Mouse (Mus musculus) CD4-positive helper T cell, adult 2 months (primary cell): ENCODE measurements at regions not wholly inside any gene's neighbourhood (a gene's known extent, or its start where the extent isn't known, plus 50 kb on each side); places are given as distances from the start of the nearest gene placed in this dataset.

ENCODE experiments used
- DNase-seq: peaks from one replicate; pipeline ENCODE4 v3.0.0-alpha.2; 2012; ENCODE audit warnings: low read depth, missing footprints, low spot score

DNA sequence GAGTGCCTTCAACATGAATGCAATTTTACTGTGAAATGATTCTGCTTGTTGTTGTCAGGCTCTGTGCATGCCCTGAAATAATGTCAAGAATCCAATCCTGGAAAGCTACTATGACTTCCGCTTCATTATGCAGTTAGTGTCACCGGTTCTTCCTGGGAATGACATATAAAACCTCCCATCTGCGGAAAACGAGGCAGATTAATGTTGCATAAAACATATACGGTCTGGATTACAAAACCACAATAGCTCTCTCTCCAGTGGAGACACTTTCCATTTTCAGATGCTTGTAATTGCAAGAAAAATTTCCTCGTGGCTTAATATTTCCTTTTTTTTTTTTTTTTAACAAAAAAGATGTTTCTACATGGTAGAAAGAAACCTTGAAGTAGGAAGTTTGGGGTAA, 198.2 kb upstream of the Chl1 start:
- DNase-seq, result no peak

DNA sequence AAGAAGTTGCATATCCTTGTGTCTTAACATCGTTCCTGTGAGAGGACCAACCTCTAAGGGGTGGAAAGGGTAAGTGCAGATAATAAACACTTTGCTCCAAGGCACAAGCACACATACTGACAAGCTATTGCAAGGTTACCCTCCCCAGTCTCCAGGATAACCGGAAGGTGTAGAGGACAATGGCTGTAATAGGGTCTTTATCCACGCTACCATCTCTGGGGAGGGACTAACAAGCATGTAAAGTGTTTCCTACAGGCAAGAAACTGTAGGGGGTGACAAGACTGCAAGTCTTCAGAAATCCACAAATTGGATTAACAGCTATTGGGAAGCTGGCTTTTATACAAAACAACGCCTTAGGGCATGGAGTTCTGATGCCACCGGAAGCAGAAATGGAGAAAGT, 197.5 kb upstream of the Chl1 start:
- DNase-seq, result no peak

DNA sequence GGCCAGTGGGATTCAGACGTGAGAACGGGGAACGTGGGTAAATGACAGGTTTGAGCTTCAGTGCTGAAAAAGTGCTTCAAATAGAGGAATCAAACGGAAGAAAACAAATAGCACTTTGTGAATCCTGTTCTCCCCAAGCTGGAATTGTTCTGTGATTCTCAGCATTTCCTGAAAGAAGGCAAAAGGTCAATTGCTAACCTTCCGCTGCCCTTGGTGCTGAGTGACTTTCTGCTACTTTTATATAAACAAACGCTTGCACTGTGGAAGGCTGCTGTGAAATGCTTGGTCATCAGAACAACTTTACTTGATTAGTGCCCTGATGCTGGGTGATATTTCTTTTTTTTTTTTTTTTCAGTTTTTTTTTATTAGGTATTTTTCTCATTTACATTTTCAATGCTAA, 192.3 kb upstream of the Chl1 start:
- DNase-seq, result no peak

DNA sequence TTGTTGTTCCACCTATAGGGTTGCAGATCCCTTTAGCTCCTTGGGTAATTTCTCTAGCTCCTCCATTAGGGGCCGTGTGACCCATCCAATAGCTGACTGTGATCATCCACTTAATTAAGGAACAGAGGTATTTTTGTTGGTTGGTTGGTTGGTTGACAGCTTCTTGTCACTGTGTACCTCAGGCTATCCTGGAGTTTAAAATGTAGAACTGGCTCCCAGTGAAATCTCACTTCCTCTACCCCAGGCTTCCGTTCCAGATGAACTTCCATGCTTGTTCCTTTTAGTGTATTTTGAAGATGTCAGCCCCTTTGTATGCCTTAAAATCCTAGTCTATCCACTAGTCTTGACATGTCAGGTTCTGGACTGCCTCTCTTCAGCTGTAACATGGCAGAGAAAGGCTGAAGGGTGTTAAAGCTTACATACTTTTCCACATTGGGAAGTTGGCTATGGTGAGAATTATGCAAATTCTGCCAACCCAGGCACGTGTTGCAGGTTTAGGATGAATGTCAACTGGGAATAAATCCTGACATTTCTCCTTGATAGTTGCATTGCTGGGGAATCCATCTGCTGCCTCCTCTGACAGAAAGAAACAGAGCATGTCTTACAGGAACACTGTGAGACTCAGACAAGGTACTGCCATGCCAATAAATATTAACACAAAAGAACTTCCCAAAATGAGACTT, 191.6 kb upstream of the Chl1 start:
- DNase-seq, result no peak

DNA sequence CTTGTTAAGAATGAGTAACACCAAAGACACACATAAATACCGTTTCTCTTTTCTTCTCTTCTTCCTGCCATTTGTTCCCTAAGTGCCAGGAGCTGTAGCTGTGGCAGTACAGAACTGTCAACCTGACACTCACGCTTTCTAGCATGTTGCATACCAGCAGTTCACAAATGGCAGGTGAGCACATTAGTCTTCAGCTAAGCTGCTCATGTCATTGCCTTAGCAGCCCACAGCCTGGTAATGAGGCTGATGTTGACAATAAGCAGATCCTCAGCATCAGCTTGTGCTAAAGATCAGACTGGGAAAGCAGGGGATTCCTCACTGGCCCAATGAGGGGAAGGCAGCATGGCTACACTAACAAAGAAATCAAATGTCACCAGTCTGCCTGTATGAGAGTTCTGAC, 190.4 kb upstream of the Chl1 start:
- DNase-seq, result no peak

DNA sequence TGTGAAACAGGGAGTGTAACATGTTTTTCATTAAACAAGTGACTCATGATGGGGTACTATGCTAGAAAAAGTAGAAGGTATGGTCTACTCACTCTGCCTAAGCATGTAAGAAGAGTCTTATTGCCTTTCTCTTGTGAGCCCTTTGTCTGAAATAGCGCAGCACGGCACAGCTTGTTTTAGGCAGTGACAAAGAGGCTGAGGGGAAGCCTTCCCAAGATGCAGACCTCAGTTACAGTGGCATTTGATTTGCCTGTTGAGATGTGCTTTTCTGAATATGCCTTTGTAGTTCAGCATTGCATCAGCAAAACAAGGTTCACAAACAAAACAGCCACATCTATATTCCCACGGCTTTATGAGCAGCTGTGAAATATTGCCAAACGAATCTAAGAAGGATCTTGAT, 189.8 kb upstream of the Chl1 start:
- DNase-seq, result no peak

DNA sequence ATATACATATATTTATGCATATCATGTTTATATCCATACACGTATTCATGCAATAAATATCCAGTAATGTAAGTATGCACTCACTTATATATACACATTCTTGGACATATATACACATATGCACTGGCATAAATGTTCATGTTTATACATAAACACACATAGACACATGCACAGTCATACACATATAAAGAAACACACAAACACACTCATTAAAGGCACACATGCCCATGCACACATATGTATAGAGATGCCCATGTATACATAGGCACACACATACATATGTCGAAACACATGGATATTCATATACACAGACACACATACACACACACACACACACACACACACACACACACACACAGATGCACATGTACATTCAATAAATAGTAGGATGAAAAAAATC, 189.3 kb upstream of the Chl1 start:
- DNase-seq, result no peak

DNA sequence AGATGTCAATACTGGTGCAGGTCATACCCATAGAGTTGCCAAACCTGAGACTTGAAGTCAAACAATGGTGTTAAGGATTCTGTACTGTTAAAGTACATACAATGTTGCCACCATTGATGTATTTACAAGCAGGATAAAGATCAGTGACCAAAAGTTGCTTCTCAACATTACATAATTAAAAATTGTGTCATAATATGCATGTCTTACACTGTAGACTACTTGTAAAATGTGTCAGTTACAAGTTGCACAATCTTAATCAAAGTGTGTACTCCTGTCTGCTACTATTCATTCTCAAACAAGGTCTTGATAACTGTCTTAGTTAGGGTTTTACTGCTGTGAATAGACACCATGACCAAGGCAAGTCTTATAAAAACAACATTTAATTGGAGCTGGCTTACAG, 187.9 kb upstream of the Chl1 start:
- DNase-seq, result no peak

DNA sequence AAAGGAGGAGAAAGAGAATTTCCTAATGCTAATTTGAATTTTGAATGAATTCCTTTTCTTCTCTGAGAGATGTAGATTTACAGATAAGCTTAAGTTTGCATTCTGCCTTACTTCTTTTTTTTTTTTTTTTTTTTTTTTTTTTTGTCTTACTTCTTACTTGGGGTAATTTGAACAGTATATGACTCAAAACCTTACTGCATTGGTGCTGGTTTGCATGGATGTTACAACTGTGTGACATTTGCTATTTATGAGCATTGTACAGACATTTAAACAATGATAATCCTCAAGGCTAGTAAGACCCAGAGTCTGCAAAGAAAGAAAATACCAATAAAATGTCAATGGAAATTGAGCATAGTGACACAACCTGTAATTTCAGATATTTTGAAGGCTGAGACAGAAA, 174.7 kb upstream of the Chl1 start:
- no peak for DNase-seq

DNA sequence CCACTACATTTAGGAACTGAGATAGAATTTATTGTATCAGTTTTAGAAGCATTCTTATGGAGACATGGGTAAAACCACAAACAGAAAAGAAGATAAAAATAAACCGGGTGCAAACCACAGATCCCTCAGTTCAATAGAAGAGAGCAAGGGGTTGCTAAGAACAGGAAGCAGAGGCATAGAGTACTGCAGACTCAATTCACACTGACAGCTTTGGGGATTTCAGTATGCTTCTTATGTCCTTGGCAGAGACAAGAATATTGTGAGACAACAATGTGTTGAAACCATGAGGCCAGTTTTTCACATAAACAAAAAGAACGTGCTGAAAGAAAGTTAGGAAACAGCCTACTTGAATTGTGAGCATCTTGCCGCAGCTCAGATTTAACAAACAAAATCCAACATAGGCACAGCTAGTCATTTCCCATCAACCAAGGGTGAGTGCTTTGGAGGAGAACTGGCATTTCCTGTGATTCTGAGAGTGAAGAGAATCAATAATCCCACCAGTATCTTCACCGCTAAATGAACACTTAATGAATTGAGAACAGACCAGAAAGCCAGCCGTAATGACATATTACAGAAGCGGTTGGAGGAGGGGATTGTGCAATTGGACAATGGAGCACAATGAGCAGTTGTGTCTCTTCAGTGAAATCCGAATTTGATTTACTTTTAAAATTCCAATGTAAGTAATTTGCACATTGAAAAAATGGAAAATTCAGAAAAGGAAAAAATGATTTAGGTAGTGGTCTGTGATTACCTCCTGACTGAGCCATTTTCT, 170.2 kb upstream of the Chl1 start:
- peak; percentile 60 for DNase-seq

DNA sequence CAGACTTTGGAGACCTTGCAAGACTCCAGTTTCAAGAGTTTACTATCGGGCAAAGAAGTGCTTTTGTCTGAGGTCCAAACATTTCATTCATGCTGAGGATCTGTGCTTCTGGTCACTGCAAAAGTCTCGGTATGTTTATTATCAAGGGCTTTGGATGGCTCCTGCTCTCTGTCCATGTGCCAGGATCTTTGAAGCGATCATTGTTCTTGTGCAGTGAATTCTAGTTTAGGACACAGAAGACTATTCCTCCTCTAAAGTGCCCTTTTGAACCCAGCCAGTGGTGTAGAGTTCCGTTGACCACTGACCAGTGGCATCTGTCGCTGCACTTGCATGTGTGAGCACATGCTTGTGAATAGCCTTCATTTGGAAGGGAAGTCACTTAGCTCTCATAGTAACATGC, 166.9 kb upstream of the Chl1 start:
- no peak for DNase-seq

DNA sequence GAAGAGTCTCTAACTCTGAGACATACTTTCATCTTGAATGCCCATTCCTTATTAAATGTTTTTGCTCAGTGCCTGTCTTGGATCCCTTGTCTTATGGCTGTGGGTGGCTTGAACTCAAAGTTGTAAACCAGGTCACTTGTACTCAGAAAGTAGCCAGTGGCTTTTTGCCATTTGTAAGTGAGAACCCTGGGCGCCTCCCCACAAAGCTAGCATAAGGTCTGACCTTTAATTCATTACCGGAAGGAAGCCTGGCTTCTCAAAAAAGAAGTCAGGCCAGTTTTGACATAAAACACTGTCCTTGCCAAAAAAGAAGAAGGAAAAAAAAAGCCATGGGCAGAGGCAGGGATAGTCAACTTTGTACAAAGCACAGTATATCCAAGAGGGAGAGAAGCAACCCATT, 166.0 kb upstream of the Chl1 start:
- DNase-seq, result no peak

DNA sequence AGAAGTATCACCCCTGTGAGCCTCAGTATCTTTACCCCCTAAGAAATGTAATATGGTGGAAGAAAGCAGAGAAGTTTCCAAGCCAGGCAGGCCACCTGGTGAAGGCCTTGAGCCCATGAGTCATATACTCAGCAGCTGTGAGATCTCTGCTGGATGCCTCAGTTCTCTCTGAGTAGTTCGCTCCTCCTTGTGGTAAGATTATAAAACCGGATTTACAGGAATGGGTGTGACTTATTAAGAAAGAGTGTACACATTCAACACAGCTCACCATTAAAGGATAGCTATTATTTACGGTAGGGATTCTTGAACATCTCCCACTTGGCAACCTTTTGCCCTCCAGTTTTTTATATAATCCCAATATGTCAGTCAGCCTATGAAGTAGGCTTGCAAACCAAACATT, 165.2 kb upstream of the Chl1 start:
- no peak for DNase-seq

DNA sequence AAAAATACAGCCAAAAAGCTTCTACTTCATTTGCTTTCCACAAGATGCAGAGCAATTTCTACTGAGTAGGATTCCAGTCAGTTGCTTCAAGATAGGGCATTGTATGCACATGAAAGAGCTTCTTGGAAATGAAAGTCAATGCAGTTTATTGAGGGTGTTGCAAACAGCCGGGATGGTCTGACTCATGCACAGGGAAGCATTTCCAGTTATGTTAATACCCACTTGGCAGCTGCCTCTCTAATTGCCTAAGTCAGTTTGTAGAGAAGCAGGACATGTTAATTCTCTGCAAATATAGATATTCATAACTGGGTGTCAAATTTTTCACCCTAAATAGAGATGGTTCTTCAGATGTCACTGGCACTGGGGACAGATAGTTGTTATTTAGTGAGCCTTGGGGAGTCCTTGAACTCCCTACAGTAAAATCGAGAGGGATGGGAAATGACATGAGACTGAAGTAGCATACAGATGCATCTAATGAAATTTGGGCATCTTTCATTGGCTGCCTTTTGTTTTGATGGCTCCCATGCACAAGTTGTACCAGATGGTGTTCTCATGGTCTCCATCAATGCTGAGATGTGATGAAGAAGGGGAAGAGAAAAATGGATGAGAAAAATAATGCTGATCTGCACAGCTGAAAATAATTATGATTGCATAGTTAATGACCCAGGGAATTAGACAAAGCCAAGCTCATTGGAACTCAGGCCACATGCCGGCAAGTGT, 157.8 kb upstream of the Chl1 start:
- no peak for DNase-seq

DNA sequence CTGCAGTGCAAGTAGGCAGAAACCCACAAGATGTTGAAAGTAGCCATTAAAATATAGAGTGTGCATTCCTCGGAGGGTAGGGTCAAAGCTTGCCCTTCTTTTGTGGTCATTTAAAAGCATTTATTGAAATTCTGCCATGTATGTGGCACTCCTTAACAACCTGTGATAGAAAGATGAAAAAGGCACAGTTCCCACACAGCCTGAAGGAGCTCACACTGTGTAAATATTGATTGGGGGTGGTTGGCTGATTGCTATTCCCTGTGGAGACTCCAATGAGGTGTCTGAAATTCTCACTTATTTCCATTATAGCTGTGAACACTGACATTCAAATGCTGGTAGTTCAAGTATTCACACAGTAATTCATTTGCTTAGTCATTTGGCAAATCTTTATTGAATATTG, 157.0 kb upstream of the Chl1 start:
- no peak for DNase-seq

DNA sequence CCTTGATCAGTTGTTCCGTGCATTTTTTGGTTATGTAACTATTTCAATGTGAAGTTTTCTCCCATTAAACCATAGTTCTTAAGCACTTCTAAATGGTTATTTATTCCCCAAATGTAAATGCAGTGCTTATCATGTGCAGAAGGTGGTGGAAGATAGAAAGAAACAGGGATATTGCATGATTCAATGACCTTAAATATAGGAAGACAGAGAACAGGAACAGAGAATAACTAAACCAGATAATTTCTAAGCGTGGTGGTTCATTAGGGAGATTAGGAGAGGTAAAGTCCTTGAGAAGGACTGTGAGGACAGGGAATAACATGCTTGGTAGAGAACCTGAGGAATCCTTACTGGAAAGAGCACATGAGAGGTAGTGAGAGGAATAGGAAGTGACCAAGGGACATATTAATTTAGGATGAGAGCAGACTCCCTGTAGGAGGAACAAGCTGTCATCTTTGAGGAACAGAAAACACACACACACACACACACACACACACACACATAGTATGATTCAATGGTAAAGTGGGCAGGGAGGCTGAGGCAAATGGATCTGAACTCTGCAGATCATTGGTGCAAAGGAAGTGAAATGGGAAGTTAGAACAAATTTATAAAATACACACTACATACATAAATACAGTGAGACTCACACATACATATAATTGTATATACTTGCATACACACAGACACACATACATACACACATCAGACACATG, 143.4 kb upstream of the Chl1 start:
- no peak for DNase-seq

DNA sequence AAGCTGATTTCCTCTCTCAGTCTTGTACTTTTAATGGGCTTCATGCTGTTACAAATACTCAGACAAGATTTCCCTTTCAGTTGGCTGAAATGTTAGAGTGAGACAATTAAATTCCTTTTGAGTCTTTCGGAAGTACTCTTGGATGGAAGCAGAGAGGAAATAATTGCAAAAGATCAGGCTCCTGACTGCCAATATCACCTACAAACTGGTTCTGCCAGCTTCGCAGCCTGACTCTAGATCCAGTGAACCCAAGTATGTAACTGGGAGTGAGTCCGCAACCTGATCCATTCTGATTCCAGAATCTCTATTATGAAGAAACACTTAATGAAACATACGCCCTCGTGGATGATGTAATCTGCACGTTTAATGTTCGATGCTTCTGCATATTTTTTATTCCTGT, 135.4 kb upstream of the Chl1 start:
- no peak for DNase-seq

DNA sequence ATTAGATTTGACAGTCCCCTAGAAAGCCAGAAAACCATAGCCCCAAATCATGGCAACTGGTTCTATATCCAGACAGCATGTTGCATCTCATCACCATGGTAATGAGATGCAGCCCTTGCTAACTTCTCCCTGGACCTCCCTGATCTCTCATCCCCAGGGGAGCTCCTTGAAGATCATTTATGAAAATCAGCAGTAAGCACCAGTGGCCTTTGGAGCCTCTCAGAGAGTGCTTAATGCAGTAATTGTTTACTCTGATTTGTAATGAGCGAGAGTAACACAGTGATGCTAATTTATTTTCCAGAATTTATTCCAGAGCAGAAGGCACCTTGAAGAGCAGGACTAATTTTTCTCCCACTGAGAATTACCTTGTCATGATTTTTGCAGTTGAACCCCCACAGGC, 133.1 kb upstream of the Chl1 start:
- no peak for DNase-seq

DNA sequence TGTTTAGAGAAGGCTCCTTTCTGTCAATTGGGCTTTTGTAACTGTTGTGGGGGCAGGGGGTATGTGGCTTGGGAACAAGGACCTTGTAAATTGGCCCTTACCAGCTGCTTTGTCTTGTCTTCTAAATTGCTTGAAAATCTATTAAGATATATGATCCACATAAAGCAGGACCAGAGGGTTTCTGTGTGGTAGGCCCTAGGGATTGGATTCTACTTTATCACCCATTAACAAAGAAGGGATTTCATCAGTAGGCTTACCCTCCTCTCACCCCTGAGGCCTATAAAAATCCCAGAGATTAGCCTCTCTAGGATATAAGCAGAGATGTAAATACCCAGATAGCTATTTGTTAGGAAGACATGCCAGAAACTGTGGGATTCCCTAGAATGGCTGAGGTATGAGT, 132.3 kb upstream of the Chl1 start:
- DNase-seq, result no peak

DNA sequence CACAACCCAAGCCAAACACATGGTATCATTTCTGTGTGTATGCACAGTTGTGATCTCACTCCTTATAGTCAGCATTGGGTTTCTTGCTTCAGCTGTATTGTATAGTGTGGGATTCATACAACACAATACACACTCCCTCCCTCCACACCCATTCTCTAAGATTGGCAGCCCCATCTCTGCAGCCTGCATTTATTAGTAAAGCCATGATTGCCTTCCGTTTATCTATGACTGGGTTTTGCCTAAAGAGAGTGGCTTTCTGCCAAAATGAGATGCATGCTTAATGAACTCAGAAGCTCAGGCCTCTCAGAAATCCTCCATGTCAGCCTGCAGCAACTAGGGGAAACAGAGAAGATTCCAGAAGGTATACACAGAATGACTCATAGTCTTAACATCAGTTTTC, 129.4 kb upstream of the Chl1 start:
- no peak for DNase-seq

DNA sequence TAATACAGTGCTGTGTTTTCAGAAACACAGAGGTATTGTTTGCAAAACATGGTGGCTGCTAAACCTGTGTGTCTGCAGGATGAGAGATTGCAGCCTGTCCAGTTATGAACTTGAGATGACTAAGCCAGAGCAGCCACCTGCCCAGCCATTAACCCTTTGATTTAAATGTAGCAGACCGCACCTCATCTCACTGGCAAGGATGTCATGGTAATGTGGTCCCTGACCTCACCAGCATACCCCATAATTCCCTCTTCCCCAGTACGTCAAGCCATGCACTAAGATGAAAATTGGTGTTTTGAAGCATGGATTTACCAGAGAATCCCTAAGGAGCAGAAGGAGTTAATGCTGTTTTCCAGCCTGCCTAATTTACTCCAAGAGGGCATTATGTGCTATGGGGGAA, 128.5 kb upstream of the Chl1 start:
- no peak for DNase-seq

DNA sequence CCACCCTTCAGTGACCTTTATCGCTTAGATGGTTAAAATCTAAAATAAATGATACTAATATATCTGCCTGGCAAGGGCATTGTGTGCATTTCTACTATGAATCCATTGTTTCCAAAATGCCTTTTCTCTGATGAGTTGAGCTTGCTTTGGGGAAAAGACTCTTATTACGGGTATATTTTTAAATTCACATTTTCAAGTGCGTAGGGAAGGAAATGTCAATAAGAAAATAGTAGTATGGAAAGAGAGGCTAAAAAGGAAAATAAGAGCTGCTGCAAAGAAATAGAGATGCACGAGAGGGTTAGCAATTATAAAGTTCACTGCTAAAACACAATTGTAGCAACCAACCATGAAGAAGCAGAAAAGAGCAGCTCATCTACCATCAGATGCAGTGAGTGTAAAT, 123.8 kb upstream of the Chl1 start:
- no peak for DNase-seq
